ENCODE assay signal across 8 mouse cellular contexts in genomic region chr13:56221129-56221910, GRCm38 (mm10). TPM values are rescaled to one million over a fixed set of nuclear protein-coding genes. Genes with fewer than 3 reads are reported as not detected.
A peak's percentile ranks its signal among the peaks of the same experiment; 100 is the strongest.
DNase-seq lines count a peak whose midpoint lies in the region; ATAC-seq and TF ChIP-seq lines count a peak whose summit lies in the region.

No protein-coding gene starts in this region.

- H3K27ac ChIP-seq in lung, postnatal 0 days (ENCODE audit: low read length): no peak overlapping the region
- no peak overlapping the region for H3K27ac ChIP-seq in neural tube, embryonic 15.5 days (replicated peaks)

- peak overlapping the region; percentile 23 for H3K4me3 ChIP-seq in lung, postnatal 0 days (ENCODE audit: low read depth, low read length)
- peak overlapping the region; percentile 37 for H3K4me3 ChIP-seq in neural tube, embryonic 15.5 days (replicated peaks)

- no peak overlapping the region for H3K9ac ChIP-seq in lung, postnatal 0 days (replicated peaks; ENCODE audit: low read depth)
- H3K9ac ChIP-seq in neural tube, embryonic 15.5 days (replicated peaks): peak overlapping the region; percentile 32

- no peak for ATAC-seq in lung, postnatal 0 days
- ATAC-seq in neural tube, embryonic 15.5 days (ENCODE audit: low FRiP score): peak; percentile 55

- no peaks in the 10 kb centered on the region for H3K36me3 ChIP-seq in lung, postnatal 0 days (ENCODE audit: insufficient read depth, low read length)
- H3K36me3 ChIP-seq in neural tube, embryonic 15.5 days: no peaks in the 10 kb centered on the region

- 0 out of 2 replicates have a peak, but pooled peaks cover 4% of the 10 kb centered on the region for H3K4me1 ChIP-seq in lung, postnatal 0 days (ENCODE audit: insufficient read depth, low read depth, low read length)
- peaks cover 31% of the 10 kb centered on the region for H3K4me1 ChIP-seq in neural tube, embryonic 15.5 days

- DNase-seq in cerebellum, postnatal 14 days: peak; percentile 26 to 37
- DNase-seq in cerebellum, adult 11-12 months: no peak
- no peak for DNase-seq in lung, postnatal 0 days (ENCODE audit: low spot score)
- no peak for DNase-seq in lung, postnatal 25 days (ENCODE audit: low spot score)
- peak; percentile 8 to 22 for DNase-seq in layer of hippocampus, postnatal 36 days
- no peak for DNase-seq in urinary bladder, postnatal 25 days (ENCODE audit: low spot score)
- no peak for DNase-seq in thymus, postnatal 25 days

- peak overlapping the region; percentile 53 for H3K4me2 ChIP-seq in lung, postnatal 0 days (replicated peaks; ENCODE audit: low read depth, low read length)
- peak overlapping the region; percentile 73 for H3K4me2 ChIP-seq in neural tube, embryonic 15.5 days

- no peaks in the 10 kb centered on the region for H3K9me3 ChIP-seq in lung, postnatal 0 days (ENCODE audit: low read length)
- no peaks in the 10 kb centered on the region for H3K9me3 ChIP-seq in neural tube, embryonic 15.5 days (replicated peaks)

- TF ChIP-seq CTCF in lung, postnatal 0 days (IDR thresholded peaks at IDR 0.05): no peak

- H3K27me3 ChIP-seq in lung, postnatal 0 days (replicated peaks; ENCODE audit: insufficient read depth, low read length): peaks cover 14% of the 10 kb centered on the region; the same call in 1 of the 2 replicates
- H3K27me3 ChIP-seq in neural tube, embryonic 15.5 days (replicated peaks): peaks cover 71% of the 10 kb centered on the region

- WGBS in lung, postnatal 0 days: 2% methylated on average over 44 of the region's 46 CpGs
- WGBS in neural tube, embryonic 15.5 days: under 1% methylated on average over 45 of the region's 46 CpGs

- TF ChIP-seq EP300 in lung, postnatal 0 days (IDR thresholded peaks at IDR 0.05): no peak

RNA-seq across cellular contexts. Expression of gene Neurog1, which starts 30.6 kb away (rescaled TPM):
- polyA plus RNA-seq in lung, postnatal 0 days (2015; fragmentation: Nextera tagmentation; extraction: Ambion mirVana): not detected in 2 replicates
- under 1 TPM; 0.23 to 0.27 TPM for total RNA-seq in layer of hippocampus, postnatal 36 days (2021)
- polyA plus RNA-seq in neural tube, embryonic 15.5 days (2015; fragmentation: Nextera tagmentation; extraction: Ambion mirVana): 0.18 TPM in 1 of 2 replicates, not detected in the other

RNA-seq across cellular contexts. Expression of gene Tifab, which starts 42.6 kb away (rescaled TPM):
- polyA plus RNA-seq in lung, postnatal 0 days (2015; fragmentation: Nextera tagmentation; extraction: Ambion mirVana): 4.8 and 6.6 TPM in 2 replicates
- 1 to 10 TPM; 1.6 TPM for total RNA-seq in layer of hippocampus, postnatal 36 days (2021)
- 1.1 and 2.3 TPM in 2 replicates for polyA plus RNA-seq in neural tube, embryonic 15.5 days (2015; fragmentation: Nextera tagmentation; extraction: Ambion mirVana)

Comparison
In these comparisons a context has a peak if more than half of its experiments do, and no peak if none do; other contexts are left out.
1. DNase-seq: peak in cerebellum, postnatal 14 days (2 of 2) and layer of hippocampus, postnatal 36 days (2 of 2); none in cerebellum, adult 11-12 months (single experiment), lung, postnatal 0 days (single experiment), lung, postnatal 25 days (single experiment), urinary bladder, postnatal 25 days (single experiment) and thymus, postnatal 25 days (single experiment).